Comparison of ENCODE assay signal across 12 mouse cellular contexts in the genomic region with DNA sequence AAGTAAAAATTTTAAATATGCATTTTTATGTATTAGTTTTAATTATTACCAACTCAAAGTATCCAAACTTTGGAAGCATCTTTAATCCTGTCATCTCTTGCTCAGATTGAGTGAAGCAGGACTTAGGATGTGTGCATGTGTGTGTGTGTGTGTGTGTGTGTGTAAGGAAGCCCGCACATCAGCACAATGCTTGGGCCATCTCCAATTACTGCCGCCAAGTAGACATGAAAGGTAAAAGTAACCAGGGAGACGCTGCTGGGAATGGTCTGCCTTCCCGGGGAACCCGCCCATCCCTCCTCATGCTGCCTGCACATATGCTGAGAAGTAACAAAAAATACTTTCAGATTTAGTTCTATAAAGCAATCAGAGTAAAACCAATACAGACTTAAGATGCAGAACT.
"Had no signal": no experiment of that assay in that cellular context is flagged by ENCODE, and none has a peak within 500 bp of the region (broad histone marks: within the 10 kb centered on the region; RNA-seq: fewer than 3 reads in every experiment).

No protein-coding gene starts in this region.

- H3K27ac ChIP-seq: kidney, embryonic 15.5 days; limb, embryonic 13.5 days; liver, embryonic 14.5 days; midbrain, embryonic 13.5 days had no signal

- H3K27me3 ChIP-seq: kidney, embryonic 15.5 days; limb, embryonic 13.5 days; midbrain, embryonic 13.5 days had no signal

- H3K4me1 ChIP-seq: kidney, embryonic 15.5 days; limb, embryonic 13.5 days had no signal

- H3K4me3 ChIP-seq: kidney, embryonic 15.5 days; limb, embryonic 13.5 days; midbrain, embryonic 13.5 days had no signal

- ATAC-seq: midbrain, embryonic 13.5 days had no signal

- H3K9me3 ChIP-seq: kidney, embryonic 15.5 days; limb, embryonic 13.5 days; midbrain, embryonic 13.5 days had no signal

- H3K4me2 ChIP-seq: kidney, embryonic 15.5 days; limb, embryonic 13.5 days; midbrain, embryonic 13.5 days had no signal

- DNase-seq: kidney, postnatal 14 days; left cerebral cortex, postnatal 4 days; lung, adult 18-20 months; retina, postnatal 1 day; right cerebral cortex, postnatal 4 days; spleen, adult 18-20 months; thymus, adult 18-20 months; thymus, postnatal 14 days had no signal

- H3K9ac ChIP-seq: kidney, embryonic 15.5 days; limb, embryonic 13.5 days; liver, embryonic 14.5 days; midbrain, embryonic 13.5 days had no signal
